Mouse (Mus musculus) left cerebral cortex, adult 8-10 months (tissue): ENCODE results near the gene She. TPM values are rescaled to one million over a fixed set of nuclear protein-coding genes. Genes with fewer than 3 reads are reported as not detected.
"Not testable (repeated sequence)": the region's sequence is repeated elsewhere in the genome, so short reads cannot be mapped to it uniquely, and the experiment has no call there.

Source experiments
- DNase-seq, 2 experiments: peaks; one replicate each; pipeline ENCODE4 v3.0.0; 2022; ENCODE audit warnings: low spot score in 2 of 2
- total RNA-seq, 4 experiments: library from RNA; stranded (reverse); gene quantifications; 2 replicates each; pipeline ENCODE4 v1.2.4; 2022

Gene She
- total RNA-seq, 4 experiments from 2014 or later = 2.7 to 3.7 (median 3.4) TPM

DNA sequence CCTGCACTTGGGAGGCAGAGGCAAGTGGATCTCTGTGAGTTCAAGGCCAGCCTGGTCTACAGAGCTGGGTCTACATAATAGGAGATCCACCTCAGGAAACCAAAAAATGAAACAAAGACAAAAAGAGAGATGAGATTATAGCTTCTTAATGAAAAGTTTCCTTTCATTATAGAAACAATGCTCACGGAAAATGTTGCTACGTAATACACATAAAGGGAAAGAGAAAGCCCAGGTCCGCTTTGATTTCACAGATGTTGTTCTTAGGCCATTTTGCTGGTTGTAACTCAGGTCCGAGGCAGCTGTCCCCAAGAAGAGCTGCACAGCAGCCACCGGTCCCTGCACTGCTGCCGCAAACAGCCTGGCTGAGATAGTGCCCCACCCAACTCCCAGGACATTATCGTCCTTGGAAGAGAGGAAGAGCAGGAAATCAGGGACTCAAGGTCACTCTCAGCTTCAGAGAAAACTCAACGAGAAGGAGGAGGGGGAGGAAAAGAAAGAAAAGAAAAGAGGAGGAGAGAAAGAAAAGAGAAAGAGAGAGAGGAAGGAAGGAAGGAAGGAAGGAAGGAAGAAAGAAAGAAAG lies 31.1 kb downstream of the She start:
- no peak for DNase-seq

DNA sequence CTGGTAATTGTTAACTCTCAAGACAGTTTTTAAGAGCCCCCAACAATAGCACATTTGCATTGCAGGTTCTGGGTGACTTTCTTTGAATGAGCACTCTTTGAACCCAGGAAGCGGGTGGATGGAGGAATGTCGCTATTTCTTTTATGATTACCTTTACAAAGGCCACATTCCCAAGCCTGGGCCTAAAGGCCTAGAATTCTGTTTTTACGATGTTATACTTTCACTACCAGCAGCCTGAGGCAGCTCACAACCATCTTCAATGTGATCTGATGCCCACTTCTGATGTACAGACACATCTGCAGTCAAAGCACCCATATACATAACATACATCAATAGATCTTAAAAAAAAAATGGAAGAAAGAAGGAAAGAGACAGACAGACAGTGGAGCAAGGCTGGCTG lies 32.1 kb downstream of the She start:
- DNase-seq = not testable (repeated sequence)

DNA sequence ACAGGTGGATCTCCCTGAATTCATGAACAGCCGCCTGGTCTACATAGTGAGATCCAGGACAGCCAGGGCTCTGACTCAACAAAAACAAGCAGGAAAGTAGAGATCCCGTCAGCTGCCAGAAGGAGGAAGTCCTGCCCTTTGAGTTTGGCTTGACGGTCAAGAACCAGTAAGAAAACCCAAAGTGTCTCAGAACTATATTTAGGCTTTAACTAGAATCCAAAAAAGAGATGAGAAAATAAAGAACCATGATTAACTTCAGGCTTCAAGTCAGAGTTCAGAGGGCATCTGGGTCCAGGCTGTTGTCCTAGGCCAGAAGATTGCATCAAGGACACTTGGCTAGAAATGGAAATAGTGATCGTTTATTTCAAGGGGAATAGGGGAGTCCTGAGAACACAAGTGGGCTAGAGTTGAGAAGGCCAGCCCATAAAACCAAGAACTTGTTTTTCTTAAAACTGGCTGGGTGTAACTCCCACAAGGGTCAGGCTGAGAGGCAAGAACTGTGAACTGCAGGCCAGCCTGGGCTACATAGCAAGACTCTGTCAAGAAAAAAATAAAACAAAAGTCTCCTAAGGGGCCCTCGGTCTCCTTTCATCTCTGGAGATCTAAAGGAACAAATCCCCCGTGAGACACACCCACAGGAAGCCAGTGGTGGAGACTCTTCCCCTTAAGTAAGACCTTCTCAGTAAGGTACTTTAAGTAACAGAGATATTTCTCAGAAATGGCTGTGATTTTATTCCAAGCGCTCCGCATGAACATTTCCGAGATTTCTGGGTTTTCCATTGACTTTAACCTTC lies 32.7 kb downstream of the She start:
- DNase-seq = no peak

DNA sequence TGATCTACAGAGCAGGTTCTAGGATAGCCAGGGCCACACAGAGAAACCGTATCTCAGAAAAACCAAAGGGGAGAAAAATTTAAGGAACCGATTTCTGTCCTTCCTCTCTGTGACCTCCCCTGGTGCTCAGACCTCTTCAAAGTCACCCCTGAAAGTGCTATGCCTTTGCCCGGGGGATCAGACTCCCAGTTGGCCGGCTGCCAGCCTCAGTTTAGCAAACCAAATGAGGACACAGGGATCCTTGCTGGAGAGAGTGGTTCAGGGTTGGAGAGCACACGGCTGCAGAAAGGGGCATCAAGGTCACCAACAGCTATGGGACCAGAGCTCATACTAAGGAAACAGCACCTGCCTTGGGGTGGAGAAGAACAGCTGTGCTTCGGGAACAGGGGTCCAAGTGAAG lies 33.9 kb downstream of the She start:
- no peak for DNase-seq

DNA sequence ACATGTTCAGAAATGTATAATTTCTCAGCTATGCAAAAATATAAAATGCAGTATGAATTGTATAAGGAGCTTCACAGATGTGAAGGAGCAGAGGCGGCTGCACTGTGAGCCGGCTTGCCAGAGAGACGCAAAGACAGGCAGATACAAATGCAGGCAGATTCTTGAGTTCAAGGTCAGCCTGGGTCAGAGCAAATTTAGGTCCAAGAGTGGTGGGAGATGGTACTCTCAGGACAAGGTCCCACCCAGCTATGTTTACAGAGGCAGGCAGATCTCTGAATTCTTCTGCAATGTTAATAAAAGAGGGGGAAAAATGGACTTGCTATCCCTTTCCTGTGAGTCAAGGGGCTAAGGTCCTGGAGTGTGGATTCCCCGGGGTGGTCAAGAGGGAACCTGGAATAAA lies 34.6 kb downstream of the She start:
- no peak for DNase-seq

DNA sequence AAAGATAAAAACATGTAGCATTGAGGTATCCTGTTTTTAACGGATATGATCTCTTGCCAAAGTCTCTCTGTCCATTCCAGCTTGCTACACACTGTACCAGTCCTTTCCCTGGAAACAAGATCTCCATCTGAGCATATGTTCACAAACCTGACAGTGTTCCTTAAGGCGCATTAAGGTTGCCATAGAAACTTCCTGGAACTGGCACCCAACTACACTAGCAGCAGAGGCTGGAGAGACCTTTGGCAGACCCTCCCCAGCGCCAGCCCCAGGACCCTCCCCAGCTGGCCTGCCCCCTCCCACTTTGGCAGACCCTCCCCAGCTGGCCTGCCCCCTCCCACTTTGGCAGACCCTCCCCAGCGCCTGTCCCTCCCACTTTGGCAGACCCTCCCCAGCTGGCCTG lies 36.5 kb downstream of the She start:
- no peak for DNase-seq

DNA sequence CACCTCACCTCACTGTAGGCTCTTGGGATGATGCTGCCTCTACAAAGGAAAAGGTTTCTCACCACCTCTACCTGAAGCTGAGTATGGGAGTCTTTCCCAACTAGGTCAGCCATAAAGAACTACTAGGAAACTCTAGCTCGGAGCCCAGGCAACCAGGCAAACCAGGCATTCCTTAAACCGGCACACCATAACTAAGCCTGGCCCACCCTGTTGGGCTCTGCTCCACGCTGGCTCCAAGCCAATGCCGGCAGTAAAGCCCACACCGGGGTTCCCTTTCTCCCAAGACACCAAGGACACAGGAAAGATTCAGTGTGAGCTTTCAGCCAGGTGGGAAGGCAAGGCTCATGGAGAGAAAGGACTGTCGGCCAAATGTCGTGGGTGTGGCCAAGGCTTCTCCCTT lies 37.2 kb downstream of the She start:
- DNase-seq = no peak

DNA sequence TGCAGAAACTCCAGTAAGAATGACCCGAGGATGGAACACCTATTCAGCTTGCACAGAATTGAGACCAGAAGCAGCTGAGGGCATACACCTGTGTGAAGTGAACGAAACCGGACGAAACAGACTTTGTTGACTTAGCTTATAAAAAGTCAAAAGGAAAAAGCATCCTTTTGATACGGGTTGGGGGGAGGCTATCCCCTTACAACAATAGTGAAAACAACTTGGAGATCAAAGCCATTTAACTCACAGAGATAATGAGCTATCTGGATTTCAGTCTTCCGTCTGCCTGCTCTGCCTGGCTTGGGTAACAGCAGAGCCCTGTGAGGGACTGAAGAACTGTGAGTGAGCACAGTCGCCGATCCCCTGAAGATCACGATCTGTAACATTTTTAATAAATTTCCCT lies 37.8 kb downstream of the She start:
- no peak for DNase-seq

DNA sequence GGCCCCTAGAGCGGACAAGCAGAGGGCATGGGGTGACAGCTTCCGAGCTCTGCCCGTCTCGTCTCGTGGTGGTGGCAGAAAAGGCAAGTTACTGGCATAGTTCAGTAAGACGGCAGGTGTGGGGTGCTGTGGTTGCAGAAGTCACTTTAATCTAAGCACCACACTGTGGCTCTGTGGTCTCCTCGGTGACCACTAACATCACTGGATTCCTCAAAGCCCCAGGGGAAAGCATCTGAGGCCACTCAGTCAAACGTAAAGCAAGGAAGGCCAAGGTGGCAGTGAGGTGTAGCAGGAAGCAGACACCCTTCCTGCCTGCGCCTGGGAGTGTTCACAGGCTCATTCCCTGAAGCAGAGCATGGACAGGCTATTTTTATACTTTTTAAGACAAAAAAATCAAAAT lies 38.4 kb downstream of the She start:
- no peak for DNase-seq

DNA sequence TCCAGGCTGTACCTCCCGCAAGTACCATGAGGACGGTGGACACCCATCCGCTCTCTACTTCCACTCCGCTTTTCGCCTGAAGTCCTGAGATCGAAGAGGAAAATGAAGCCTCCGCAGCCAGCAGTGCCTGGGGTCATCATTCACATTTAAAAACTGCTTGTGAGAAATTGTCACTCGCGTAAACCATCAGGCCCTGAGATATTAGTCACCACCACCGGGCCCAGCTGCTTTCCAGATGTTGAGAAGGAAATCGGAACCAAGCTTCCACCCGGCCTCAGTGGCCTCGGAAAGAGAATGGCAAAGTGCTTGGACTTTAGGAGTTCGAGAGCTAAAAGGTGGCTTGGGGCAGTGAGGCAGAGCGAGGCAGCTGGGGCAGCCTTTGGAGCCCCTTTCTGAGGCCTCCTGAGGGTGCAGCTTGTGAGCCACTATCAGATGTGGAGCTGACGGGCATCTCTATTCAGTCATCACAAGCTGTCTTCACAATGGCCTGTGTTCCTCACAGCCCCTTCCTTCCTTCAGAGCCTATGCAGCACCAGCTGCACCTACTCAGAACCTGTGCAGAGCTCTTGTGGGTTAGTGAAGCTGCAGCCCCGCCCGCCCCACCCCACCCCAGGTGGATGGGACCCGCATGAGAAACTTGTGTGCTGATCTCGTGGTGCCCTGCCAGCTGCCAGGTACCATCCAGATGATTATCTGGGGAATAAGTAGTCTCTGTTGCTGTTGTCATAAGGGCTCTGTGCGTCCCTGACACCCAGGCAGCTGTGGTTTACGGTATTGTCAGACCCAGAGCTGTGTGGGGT lies 39.5 kb downstream of the She start:
- DNase-seq = no peak

DNA sequence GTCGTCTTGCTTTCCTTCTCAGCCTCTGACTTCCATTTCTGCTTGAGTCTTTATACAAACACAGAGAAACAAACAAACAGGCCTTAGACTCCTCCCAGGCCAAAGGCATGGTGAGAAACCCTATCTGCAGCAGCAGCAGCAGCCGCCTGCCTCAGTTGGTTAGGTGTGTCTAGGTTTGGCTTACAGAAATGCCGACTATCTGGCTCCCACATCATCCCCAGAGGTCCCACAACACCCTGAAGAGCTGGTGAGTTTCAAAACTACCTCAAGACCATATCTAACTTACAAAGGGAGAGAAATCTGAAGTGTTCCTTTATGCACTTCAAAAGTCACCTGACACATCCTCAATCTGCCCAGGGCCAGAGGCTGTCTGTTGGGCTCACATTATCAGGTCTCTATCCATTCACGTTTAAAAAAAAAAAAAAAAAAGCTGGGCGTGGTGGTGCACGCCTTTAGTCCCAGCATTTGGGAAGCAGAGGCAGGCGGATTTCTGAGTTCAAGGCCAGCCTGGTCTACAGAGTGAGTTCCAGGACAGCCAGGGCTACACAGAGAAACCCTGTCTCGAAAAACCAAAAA lies 40.3 kb downstream of the She start:
- no peak for DNase-seq

DNA sequence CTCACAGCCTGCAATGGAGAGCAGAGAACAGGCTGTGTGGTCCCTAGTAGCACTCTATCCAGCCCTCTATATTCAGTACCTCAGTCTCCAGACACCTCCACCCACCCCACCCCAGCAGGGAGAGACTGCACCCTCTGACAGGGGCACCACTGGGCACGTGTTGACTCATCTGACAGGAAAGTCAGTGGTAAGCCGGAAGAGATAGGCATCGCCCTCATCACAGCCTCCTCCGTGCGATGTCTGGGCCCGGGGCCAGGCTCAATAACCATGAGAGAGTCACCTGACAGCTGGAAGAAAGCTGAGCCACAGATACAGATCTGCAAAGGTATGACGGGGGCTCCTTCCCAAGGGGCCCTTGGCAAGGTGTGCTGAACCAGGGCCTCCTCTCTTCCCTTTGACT lies 41.0 kb downstream of the She start:
- no peak for DNase-seq

DNA sequence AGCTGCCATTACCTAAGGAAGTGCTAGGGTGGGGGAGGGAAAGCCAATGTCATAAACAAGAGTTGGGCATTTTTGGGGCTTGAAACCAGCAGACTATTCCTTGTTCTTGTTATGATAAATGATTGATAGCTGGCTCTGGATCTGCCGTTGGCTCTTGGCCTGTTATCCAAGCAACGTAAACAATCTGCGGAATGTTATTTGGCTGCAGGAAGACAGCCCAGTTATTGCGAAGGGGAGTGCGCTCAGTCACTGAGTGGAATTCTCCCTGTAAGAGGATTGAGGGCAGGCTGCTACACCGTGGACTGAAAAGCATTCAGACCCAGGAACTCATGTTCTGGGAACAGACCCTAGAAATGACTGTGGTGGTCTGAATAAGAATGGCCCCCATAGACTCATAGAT lies 41.5 kb downstream of the She start:
- no peak for DNase-seq

DNA sequence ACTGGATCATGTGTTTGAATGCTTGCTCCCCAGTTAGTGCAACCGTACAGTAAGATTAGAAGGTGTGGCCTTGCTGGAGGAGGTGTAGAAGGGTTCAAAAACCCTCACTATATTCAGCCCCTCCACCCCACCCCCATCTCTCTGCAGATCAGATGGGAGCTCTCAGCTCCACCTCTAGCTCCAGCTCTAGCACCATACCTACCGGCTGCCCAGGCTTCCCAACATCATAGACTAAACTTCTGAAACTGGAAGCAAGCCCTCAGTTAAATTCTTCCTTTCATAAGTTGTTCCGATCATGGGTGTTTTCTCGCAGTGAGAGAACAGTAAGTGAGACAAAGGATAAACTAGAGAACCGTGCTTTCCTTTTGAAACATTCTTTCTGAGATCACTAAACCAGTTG lies 42.9 kb downstream of the She start:
- no peak for DNase-seq

DNA sequence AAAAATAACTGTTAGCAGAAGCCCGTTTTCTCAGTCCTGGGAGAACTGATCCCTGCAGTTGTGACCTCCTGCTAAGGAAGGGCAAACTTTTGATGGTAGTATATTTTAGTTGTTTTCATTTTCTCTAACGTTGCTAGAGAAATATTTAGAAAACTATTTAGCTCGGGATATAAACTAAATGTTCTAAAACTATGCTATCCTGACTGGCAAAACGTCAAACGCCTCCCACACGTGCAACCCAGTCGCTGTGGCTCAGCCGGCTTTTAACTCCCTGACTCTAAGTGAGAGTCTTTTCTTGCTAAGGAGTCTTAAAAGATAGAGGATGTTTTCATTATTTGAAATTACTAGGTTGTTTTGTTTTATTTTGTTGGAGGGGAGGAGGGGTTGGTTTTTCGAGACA lies 43.9 kb downstream of the She start:
- DNase-seq = no peak

DNA sequence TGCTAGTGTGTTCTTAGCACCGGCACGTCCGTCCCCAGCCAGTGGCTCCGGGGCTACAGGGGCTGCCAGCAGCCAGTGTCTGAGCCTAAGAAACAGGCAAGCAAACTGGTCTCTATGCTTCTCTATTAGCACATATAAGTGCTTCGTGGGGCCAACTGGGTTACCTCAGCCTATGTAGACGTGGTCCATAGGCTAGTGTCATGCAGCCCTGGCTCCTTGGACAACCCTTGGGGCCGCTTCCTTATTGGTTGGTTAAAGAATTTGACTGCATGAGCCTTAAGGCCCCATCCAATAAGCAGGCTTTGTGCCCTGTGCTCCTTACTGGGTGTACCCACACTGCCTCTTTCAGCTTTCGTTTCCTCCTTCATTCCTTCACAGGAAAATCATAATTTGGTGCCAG lies 44.6 kb downstream of the She start:
- no peak for DNase-seq

DNA sequence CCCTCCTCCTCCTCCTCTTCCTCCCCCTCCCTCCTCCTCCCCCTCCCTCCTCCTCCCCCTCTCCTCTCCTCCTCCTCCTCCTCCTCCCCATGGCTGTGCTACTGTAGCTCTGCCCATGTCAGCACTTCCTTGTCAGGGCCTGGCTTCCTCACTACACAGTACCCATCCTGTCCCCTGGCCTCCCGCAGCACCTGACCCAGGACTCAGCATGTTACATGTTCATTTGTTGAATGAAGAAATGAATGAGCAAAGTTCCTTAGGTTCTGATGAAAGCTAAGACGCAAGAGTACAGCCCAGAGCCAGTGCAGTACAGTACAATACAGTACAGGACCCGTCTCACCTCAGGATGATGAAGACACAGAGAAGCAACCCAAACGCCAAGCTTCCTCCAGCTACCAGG lies 45.3 kb downstream of the She start:
- no peak for DNase-seq

DNA sequence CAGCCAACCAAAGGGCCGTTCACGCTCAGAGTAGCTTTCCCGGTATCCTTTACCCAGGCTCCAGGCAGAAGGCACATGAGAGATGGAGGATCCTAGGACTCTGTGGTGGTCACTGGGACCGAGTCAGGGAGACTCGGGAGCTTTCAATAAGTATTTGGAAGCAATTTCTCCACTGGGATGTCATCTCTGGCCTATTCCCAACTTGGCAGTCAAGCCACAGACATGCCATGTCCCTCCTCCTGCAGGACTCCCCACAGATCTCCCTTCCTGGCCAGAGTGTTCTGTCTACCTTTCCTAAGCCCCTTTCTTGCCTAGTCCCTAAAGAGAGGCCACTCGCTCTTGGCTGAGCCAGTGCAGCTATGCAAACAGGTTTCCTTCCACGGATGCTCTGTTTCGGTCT lies 46.0 kb downstream of the She start:
- DNase-seq = no peak

DNA sequence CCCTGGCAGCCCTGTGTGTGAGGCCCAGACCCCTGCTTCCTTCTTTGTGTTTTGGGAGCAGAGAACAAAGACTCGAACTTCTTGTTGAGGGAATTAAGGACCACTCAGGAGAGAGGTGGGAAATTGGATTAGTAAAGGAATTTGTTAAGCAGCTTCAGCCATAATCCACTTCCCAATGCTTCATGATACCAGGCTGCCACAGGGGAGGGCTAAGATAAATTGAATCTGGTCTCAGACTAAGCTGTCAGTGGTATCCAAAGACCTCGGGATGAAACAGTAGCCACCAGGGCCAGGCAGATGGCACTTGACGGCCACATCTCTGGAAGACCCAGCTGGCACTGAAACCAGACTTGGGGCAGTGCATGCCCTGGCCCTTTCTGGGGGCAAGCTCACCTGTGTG lies 47.3 kb downstream of the She start:
- DNase-seq = no peak

DNA sequence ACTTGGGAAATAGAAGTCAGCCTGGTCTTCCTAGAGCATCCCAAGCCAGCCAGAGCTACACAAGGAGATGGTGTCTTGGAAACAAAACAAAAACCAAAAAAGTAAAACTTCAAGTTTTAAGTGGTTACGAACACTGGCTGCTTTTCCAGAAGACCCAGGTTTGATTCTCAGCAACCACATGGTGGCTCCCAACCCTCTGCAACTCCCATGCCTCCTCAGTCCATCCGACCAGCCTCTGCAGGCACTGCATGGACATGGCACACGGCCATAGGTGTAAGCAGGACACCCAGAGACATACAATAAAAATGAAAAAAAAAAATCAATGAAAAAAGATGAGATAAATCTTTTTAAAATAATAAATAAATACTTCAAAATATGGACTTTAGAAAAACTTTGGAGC lies 48.2 kb downstream of the She start:
- DNase-seq = no peak

DNA sequence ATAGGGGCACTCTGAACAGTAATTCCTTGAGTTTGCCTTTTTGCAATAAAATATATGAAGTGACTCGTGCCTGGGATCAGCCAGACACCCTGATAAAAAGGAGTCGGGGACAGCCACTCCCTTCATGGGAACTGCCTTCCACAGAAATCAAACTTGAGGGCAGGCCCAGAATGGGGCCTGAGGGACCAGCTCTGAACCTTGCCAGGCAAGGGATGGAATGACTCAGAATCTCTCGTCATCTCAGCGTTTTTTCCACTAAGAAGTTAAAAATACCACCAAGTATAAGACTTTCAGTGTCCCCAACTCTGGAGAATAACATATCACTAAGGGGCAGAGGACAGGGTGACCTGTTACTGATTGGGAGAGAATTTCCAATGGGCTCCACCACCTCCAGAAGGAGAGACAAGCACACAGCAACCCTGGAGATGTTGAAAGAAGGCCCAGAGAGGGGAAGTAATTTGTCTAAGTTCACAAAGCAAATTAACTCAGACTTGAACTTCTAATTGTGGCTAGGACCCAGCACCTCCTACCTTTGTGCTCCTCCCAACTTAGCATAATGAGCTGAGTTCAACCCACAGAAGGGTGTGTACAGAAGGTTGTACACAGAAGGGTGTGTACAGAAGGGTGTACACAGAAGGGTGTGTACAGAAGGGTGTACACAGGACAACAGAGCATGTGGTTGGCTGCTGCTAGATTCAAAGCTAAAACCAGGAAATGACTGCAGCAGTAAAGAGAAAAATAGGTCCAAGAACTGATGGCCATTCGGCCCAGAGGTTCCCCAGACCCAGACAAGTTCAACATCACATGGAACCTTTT lies 49.1 kb downstream of the She start:
- no peak for DNase-seq
